Mouse (Mus musculus) testis, adult 2 months (tissue): ENCODE results near the gene Opalin. TPM values are rescaled to one million over a fixed set of nuclear protein-coding genes. Genes with fewer than 3 reads are reported as not detected.

Source experiments
- H3K27ac ChIP-seq: fragments of 200-500 bp; 2 replicates; pipeline ENCODE4 v1.5.1; 2012; ENCODE audit warnings: low read depth, low read length; ENCODE audit not compliant: control insufficient read depth, insufficient read depth
- H3K27me3 ChIP-seq: fragments of 200-500 bp; 2 replicates; pipeline ENCODE4 v1.6.1; 2012; ENCODE audit warnings: mild to moderate bottlenecking, low read length, moderate library complexity; ENCODE audit not compliant: control insufficient read depth, insufficient read depth
- H3K36me3 ChIP-seq: fragments of 200-500 bp; 2 replicates; pipeline ENCODE4 v1.6.1; 2012; ENCODE audit warnings: mild to moderate bottlenecking, low read length; ENCODE audit not compliant: control insufficient read depth, insufficient read depth
- H3K4me1 ChIP-seq: fragments of 200-500 bp; 2 replicates; pipeline ENCODE4 v1.6.1; 2012; ENCODE audit warnings: low read length; ENCODE audit not compliant: control insufficient read depth, insufficient read depth
- H3K4me3 ChIP-seq: fragments of 200-500 bp; 2 replicates; pipeline ENCODE4 v1.5.1; 2012; ENCODE audit warnings: low read depth, mild to moderate bottlenecking, low read length, moderate library complexity, mixed read lengths; ENCODE audit not compliant: control insufficient read depth
- CTCF ChIP-seq: fragments of 200-500 bp; IDR thresholded peaks from 2 replicates; pipeline ENCODE4 v1.5.1; 2012; ENCODE audit warnings: low read depth, mild to moderate bottlenecking, inconsistent platforms, low read length, moderate library complexity; ENCODE audit not compliant: control insufficient read depth, insufficient read depth, insufficient replicate concordance
- POLR2A ChIP-seq: fragments of 200-500 bp; IDR thresholded peaks from 2 replicates; pipeline ENCODE4 v1.6.1; 2012; ENCODE audit warnings: low read depth, mild to moderate bottlenecking, inconsistent platforms, low read length, moderate library complexity; ENCODE audit not compliant: control insufficient read depth
- polyA plus RNA-seq: library from polyadenylated mRNA; depleted of rRNA; stranded (reverse); fragments of >200 nt; gene quantifications from 2 replicates; pipeline ENCODE4 v1.2.3, GENCODE M21; 2012

Gene Opalin
- polyA plus RNA-seq, 1 experiment: not detected

- H3K27ac ChIP-seq: no peak overlapping the region
- H3K4me1 ChIP-seq: no peaks in the 10 kb centered on the region
- no peaks in the 10 kb centered on the region for H3K36me3 ChIP-seq
- no peaks in the 10 kb centered on the region for H3K27me3 ChIP-seq
- H3K4me3 ChIP-seq: no peak overlapping the region
- TF ChIP-seq POLR2A (no peak), CTCF (no peak)
Measured at GRCm38 (mm10) chr19:41081589-41081988, 4.7 kb upstream of the Opalin start.

GRCm38 (mm10) chr19:41073746-41074455 is 3.0 kb downstream of the Opalin start:
- no peaks in the 10 kb centered on the region; the same call in 1 of the 2 replicates for H3K4me1 ChIP-seq
- H3K27me3 ChIP-seq: no peaks in the 10 kb centered on the region
- TF ChIP-seq POLR2A (no peak), CTCF (no peak)

GRCm38 (mm10) chr19:41071500-41071899 is 5.4 kb downstream of the Opalin start:
- peak; percentile 100 for TF ChIP-seq CTCF
- TF ChIP-seq POLR2A: no peak
- Histone ChIP-seq H3K4me3 (no peak overlapping the region), H3K27me3 (no peaks in the 10 kb centered on the region)

More at GRCm38 (mm10) chr19:41073746-41074455, 3.0 kb downstream of the Opalin start:
- Histone ChIP-seq H3K36me3 (no peaks in the 10 kb centered on the region), H3K27ac (no peak overlapping the region), H3K4me3 (no peak overlapping the region)

GRCm38 (mm10) chr19:41054702-41055101 is 22.2 kb downstream of the Opalin start:
- H3K4me1 ChIP-seq: peaks cover 6% of the 10 kb centered on the region; the same call in 1 of the 2 replicates
- H3K27me3 ChIP-seq: no peaks in the 10 kb centered on the region
- H3K27ac ChIP-seq: no peak overlapping the region
- TF ChIP-seq POLR2A: no peak
- TF ChIP-seq CTCF: no peak
- no peaks in the 10 kb centered on the region for H3K36me3 ChIP-seq
- no peak overlapping the region for H3K4me3 ChIP-seq

More at GRCm38 (mm10) chr19:41071500-41071899, 5.4 kb downstream of the Opalin start:
- no peaks in the 10 kb centered on the region for H3K36me3 ChIP-seq
- H3K4me1 ChIP-seq: no peaks in the 10 kb centered on the region; the same call in 1 of the 2 replicates
- no peak overlapping the region for H3K27ac ChIP-seq

- peaks cover 6% of the 10 kb centered on the region; the same call in 1 of the 2 replicates for H3K4me1 ChIP-seq
- no peaks in the 10 kb centered on the region for H3K27me3 ChIP-seq
- no peak overlapping the region for H3K4me3 ChIP-seq
- H3K27ac ChIP-seq: no peak overlapping the region
- no peaks in the 10 kb centered on the region for H3K36me3 ChIP-seq
- TF ChIP-seq CTCF (peak; percentile 82; the same call in 1 of the 2 replicates), POLR2A (no peak)
Measured at GRCm38 (mm10) chr19:41053530-41053929, 23.4 kb downstream of the Opalin start.

GRCm38 (mm10) chr19:41052247-41052646 is 24.7 kb downstream of the Opalin start:
- Histone ChIP-seq H3K27me3 (no peaks in the 10 kb centered on the region), H3K27ac (no peak overlapping the region), H3K4me1 (peaks cover 6% of the 10 kb centered on the region; the same call in 1 of the 2 replicates), H3K4me3 (no peak overlapping the region), H3K36me3 (no peaks in the 10 kb centered on the region)
- no peak for TF ChIP-seq POLR2A
- TF ChIP-seq CTCF: no peak

GRCm38 (mm10) chr19:41051714-41052113 is 25.2 kb downstream of the Opalin start:
- Histone ChIP-seq H3K27ac (no peak overlapping the region), H3K4me1 (peaks cover 6% of the 10 kb centered on the region; the same call in 1 of the 2 replicates), H3K27me3 (no peaks in the 10 kb centered on the region), H3K36me3 (no peaks in the 10 kb centered on the region), H3K4me3 (no peak overlapping the region)
- TF ChIP-seq CTCF (no peak), POLR2A (no peak)
